Mouse (Mus musculus) C2C12 (cell line): ENCODE results near the gene Efcab2. TPM values are rescaled to one million over a fixed set of nuclear protein-coding genes. Genes with fewer than 3 reads are reported as not detected.
A peak's percentile ranks its signal among the peaks of the same experiment; 100 is the strongest.

ENCODE experiments used
- H3K27me3 ChIP-seq: one replicate; pipeline ENCODE4 v1.6.1; 2011; ENCODE audit not compliant: control insufficient read depth, insufficient read depth, insufficient read length
- H3K36me3 ChIP-seq: one replicate; pipeline ENCODE4 v1.6.1; 2011; ENCODE audit not compliant: control insufficient read depth, insufficient read depth
- H3K4me3 ChIP-seq: one replicate; pipeline ENCODE4 v1.5.1; 2011; ENCODE audit warnings: mild to moderate bottlenecking, control low read depth; ENCODE audit not compliant: poor library complexity, insufficient read depth, severe bottlenecking
- H3K79me2 ChIP-seq: one replicate; pipeline ENCODE4 v1.6.1; 2011; ENCODE audit not compliant: control insufficient read depth, insufficient read depth
- H3K79me3 ChIP-seq: one replicate; pipeline ENCODE4 v1.6.1; 2011; ENCODE audit warnings: low read depth, control low read depth
- H3ac ChIP-seq: one replicate; pipeline ENCODE3; 2011; ENCODE audit warnings: low read depth; ENCODE audit not compliant: control insufficient read depth, insufficient read length
- CEBPB ChIP-seq: IDR thresholded peaks from one replicate; pipeline ENCODE4 v1.6.1; 2011; ENCODE audit warnings: low read depth, mild to moderate bottlenecking, control low read depth, moderate library complexity
- CTCF ChIP-seq: IDR thresholded peaks from one replicate; pipeline ENCODE4 v1.5.1; 2011; ENCODE audit not compliant: control insufficient read depth, insufficient read depth, insufficient read length
- FOSL1 ChIP-seq: IDR thresholded peaks from one replicate; pipeline ENCODE4 v1.8.0; 2011; ENCODE audit warnings: mild to moderate bottlenecking, low read length; ENCODE audit not compliant: poor library complexity, insufficient read depth, severe bottlenecking
- MAX ChIP-seq: IDR thresholded peaks from one replicate; pipeline ENCODE4 v1.6.1; 2011; ENCODE audit warnings: mild to moderate bottlenecking, control low read depth
- MYOD1 ChIP-seq: IDR thresholded peaks from one replicate; pipeline ENCODE4 v1.6.1; 2011; ENCODE audit warnings: low read depth; ENCODE audit not compliant: control insufficient read depth, insufficient read length
- MYOG ChIP-seq: IDR thresholded peaks from one replicate; pipeline ENCODE4 v1.6.1; 2011; ENCODE audit not compliant: control insufficient read depth, insufficient read length; ENCODE audit errors: extremely low read depth
- USF1 ChIP-seq: IDR thresholded peaks from one replicate; pipeline ENCODE4 v1.6.1; 2011; ENCODE audit warnings: low read depth, mild to moderate bottlenecking, control low read depth, moderate library complexity
- polyA plus RNA-seq: library from polyadenylated mRNA; unstranded; fragments of >200 nt; fragmentation: generic; extraction: Trizol; gene quantifications from one replicate; pipeline ENCODE4 v1.2.1, GENCODE M21; 2012; ENCODE audit warnings: missing spikeins

Gene Efcab2
- polyA plus RNA-seq, 1 experiment, result 0.25 TPM

- H3K79me3 ChIP-seq, result no peaks in the 10 kb centered on the region
- H3K36me3 ChIP-seq, result no peaks in the 10 kb centered on the region
- H3K4me3 ChIP-seq, result no peak overlapping the region
- no peaks in the 10 kb centered on the region for H3K27me3 ChIP-seq
- H3K79me2 ChIP-seq, result no peaks in the 10 kb centered on the region
- TF ChIP-seq MYOG (no peak), MYOD1 (no peak), CEBPB (no peak), CTCF (no peak), MAX (no peak), USF1 (no peak), FOSL1 (no peak)
- H3ac ChIP-seq, result no peak overlapping the region
These were observed 80.9 kb downstream of the Efcab2 start for GRCm38 (mm10) chr1:178486828-178487227.

GRCm38 (mm10) chr1:178489127-178489526 lies 83.2 kb downstream of the Efcab2 start:
- Histone ChIP-seq H3K36me3 (no peaks in the 10 kb centered on the region), H3ac (no peak overlapping the region), H3K4me3 (no peak overlapping the region), H3K27me3 (no peaks in the 10 kb centered on the region), H3K79me3 (no peaks in the 10 kb centered on the region), H3K79me2 (no peaks in the 10 kb centered on the region)
- TF ChIP-seq CTCF (no peak), USF1 (no peak), FOSL1 (no peak), MYOG (no peak), MAX (no peak), CEBPB (no peak), MYOD1 (no peak)

DNA sequence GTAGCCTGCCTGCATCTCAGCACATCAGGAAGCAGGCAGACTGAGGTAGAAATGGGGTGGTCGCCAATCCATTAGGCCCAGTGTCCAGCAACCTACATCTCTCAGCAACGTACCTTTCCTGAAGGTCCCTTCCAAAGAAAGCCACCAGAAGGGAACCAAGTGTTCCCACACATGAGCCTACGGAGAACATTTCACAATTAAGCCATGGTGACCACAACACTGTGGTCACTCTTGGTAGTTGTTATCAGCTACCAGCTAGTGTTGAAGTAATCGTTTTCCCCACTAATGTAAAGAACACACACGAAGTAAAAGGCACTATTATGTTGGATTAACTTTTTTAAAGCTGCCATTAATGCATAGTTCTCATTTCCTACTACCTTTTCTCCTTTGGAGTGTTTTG lies 85.8 kb downstream of the Efcab2 start:
- Histone ChIP-seq H3ac (no peak overlapping the region), H3K4me3 (no peak overlapping the region), H3K79me2 (no peaks in the 10 kb centered on the region), H3K27me3 (no peaks in the 10 kb centered on the region), H3K36me3 (no peaks in the 10 kb centered on the region), H3K79me3 (no peaks in the 10 kb centered on the region)
- TF ChIP-seq CEBPB, result no peak
- no peak for TF ChIP-seq MAX
- no peak for TF ChIP-seq CTCF
- no peak for TF ChIP-seq MYOG
- TF ChIP-seq FOSL1, result no peak
- no peak for TF ChIP-seq USF1
- no peak for TF ChIP-seq MYOD1

- no peaks in the 10 kb centered on the region for H3K79me3 ChIP-seq
- no peak for TF ChIP-seq MYOG
- no peak for TF ChIP-seq MAX
- peak; percentile 69 for TF ChIP-seq FOSL1
- TF ChIP-seq CEBPB, result no peak
These were observed 86.6 kb downstream of the Efcab2 start for GRCm38 (mm10) chr1:178492493-178492892.

DNA sequence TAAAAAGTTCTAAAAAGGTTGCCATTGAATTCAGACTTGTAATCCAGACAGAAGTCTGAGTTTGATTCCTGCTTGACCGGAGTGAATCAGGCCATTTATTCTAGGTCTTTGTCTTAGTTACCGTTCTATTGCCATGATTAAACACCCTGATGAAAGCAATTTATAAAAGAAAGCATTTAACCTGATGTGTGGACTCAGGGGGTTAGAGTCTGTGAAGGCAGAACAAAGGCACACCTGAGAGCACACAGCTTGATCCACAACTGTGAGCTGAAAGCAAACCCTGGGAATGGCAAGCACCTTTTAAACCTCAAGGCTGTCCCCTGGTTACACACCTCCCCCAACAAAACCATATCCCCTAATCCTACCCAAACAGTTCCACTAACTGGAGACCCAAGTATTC lies 90.3 kb downstream of the Efcab2 start:
- Histone ChIP-seq H3K27me3 (no peaks in the 10 kb centered on the region), H3K79me2 (no peaks in the 10 kb centered on the region), H3K79me3 (no peaks in the 10 kb centered on the region), H3K4me3 (no peak overlapping the region), H3ac (no peak overlapping the region), H3K36me3 (no peaks in the 10 kb centered on the region)
- TF ChIP-seq FOSL1 (no peak), CTCF (no peak), MYOD1 (no peak), MYOG (no peak), MAX (no peak), CEBPB (no peak), USF1 (no peak)

More at GRCm38 (mm10) chr1:178492493-178492892, 86.6 kb downstream of the Efcab2 start:
- no peaks in the 10 kb centered on the region for H3K27me3 ChIP-seq
- H3K79me2 ChIP-seq, result no peaks in the 10 kb centered on the region
- no peak overlapping the region for H3K4me3 ChIP-seq
- H3ac ChIP-seq, result no peak overlapping the region
- H3K36me3 ChIP-seq, result no peaks in the 10 kb centered on the region

GRCm38 (mm10) chr1:178496841-178497240 lies 91.0 kb downstream of the Efcab2 start:
- H3ac ChIP-seq, result no peak overlapping the region
- TF ChIP-seq CEBPB, result no peak
- no peaks in the 10 kb centered on the region for H3K79me2 ChIP-seq
- H3K4me3 ChIP-seq, result no peak overlapping the region
- H3K36me3 ChIP-seq, result no peaks in the 10 kb centered on the region
- H3K27me3 ChIP-seq, result no peaks in the 10 kb centered on the region
- H3K79me3 ChIP-seq, result no peaks in the 10 kb centered on the region
